Mouse (Mus musculus): ENCODE data around the gene Nme3. TPM values are rescaled to one million over a fixed set of nuclear protein-coding genes. Genes with fewer than 3 reads are reported as not detected.

Gene Nme3
- polyA plus RNA-seq (2014; fragmentation: Nextera tagmentation; extraction: Ambion mirVana): 84.6 and 99.5 TPM in 2 replicates

GRCm38 (mm10) chr17:24896241-24896992 is at the start of gene Nme3:
Gene Nme3, plus strand, starts transcription at chr17:24896500.
- peak; percentile 82 for ATAC-seq (ENCODE audit: low FRiP score, low TSS enrichment)
- peaks cover 61% of the 10 kb centered on the region for H3K36me3 ChIP-seq (ENCODE audit: control insufficient read depth, insufficient read depth, low read length)

GRCm38 (mm10) chr17:24847386-24847785 is 48.9 kb upstream of the Nme3 start:
- 89% methylated on average over 1 of the region's 1 CpGs for WGBS
- no peak overlapping the region for H3K4me2 ChIP-seq (replicated peaks; ENCODE audit: low read depth, low read length)

More at GRCm38 (mm10) chr17:24896241-24896992, at the start of gene Nme3:
- H3K9ac ChIP-seq (ENCODE audit: low read depth, low read length): peak within 1 kb of the TSS; percentile 93
- H3K4me1 ChIP-seq (ENCODE audit: control insufficient read depth, insufficient read depth, low read length): peaks cover 22% of the 10 kb centered on the region
- peak within 1 kb of the TSS; percentile 83 for H3K4me3 ChIP-seq (ENCODE audit: low read length)
- peak within 1 kb of the TSS; percentile 92 for H3K4me2 ChIP-seq (replicated peaks; ENCODE audit: low read depth, low read length)
- WGBS: under 1% methylated on average over 50 of the region's 50 CpGs
- no peaks in the 10 kb centered on the region for H3K27me3 ChIP-seq (ENCODE audit: control insufficient read depth, insufficient read depth, low read length)
- no peaks in the 10 kb centered on the region for H3K9me3 ChIP-seq (ENCODE audit: control insufficient read depth, low read length)
- H3K27ac ChIP-seq (ENCODE audit: low read depth, low read length): peak within 1 kb of the TSS; percentile 79

GRCm38 (mm10) chr17:24848600-24849031 is 47.7 kb upstream of the Nme3 start:
- Histone ChIP-seq H3K36me3 (ENCODE audit: control insufficient read depth, insufficient read depth, low read length) (peaks cover 2% of the 10 kb centered on the region; the same call in 1 of the 2 replicates), H3K4me1 (ENCODE audit: control insufficient read depth, insufficient read depth, low read length) (peaks cover 11% of the 10 kb centered on the region), H3K9ac (ENCODE audit: low read depth, low read length) (no peak overlapping the region; the same call in 1 of the 2 replicates), H3K27me3 (ENCODE audit: control insufficient read depth, insufficient read depth, low read length) (peaks cover 8% of the 10 kb centered on the region; the same call in 1 of the 2 replicates), H3K9me3 (ENCODE audit: control insufficient read depth, low read length) (no peaks in the 10 kb centered on the region), H3K27ac (ENCODE audit: low read depth, low read length) (no peak overlapping the region), H3K4me3 (ENCODE audit: low read length) (peak overlapping the region; percentile 85), H3K4me2 (replicated peaks; ENCODE audit: low read depth, low read length) (peak overlapping the region; percentile 84)
- ATAC-seq (ENCODE audit: low FRiP score, low TSS enrichment): no peak

More at GRCm38 (mm10) chr17:24847386-24847785, 48.9 kb upstream of the Nme3 start:
- Histone ChIP-seq H3K4me1 (ENCODE audit: control insufficient read depth, insufficient read depth, low read length) (peaks cover 11% of the 10 kb centered on the region), H3K27ac (ENCODE audit: low read depth, low read length) (no peak overlapping the region), H3K27me3 (ENCODE audit: control insufficient read depth, insufficient read depth, low read length) (peaks cover 8% of the 10 kb centered on the region; the same call in 1 of the 2 replicates), H3K4me3 (ENCODE audit: low read length) (no peak overlapping the region), H3K9me3 (ENCODE audit: control insufficient read depth, low read length) (no peaks in the 10 kb centered on the region), H3K9ac (ENCODE audit: low read depth, low read length) (no peak overlapping the region), H3K36me3 (ENCODE audit: control insufficient read depth, insufficient read depth, low read length) (no peaks in the 10 kb centered on the region)
- ATAC-seq (ENCODE audit: low FRiP score, low TSS enrichment): no peak

- Histone ChIP-seq H3K4me1 (ENCODE audit: control insufficient read depth, insufficient read depth, low read length) (peaks cover 11% of the 10 kb centered on the region), H3K36me3 (ENCODE audit: control insufficient read depth, insufficient read depth, low read length) (peaks cover 8% of the 10 kb centered on the region; the same call in 1 of the 2 replicates), H3K27ac (ENCODE audit: low read depth, low read length) (peak overlapping the region; percentile 96), H3K9ac (ENCODE audit: low read depth, low read length) (peak overlapping the region; percentile 81), H3K27me3 (ENCODE audit: control insufficient read depth, insufficient read depth, low read length) (peaks cover 8% of the 10 kb centered on the region; the same call in 1 of the 2 replicates), H3K9me3 (ENCODE audit: control insufficient read depth, low read length) (no peaks in the 10 kb centered on the region), H3K4me2 (replicated peaks; ENCODE audit: low read depth, low read length) (peak overlapping the region; percentile 84), H3K4me3 (ENCODE audit: low read length) (peak overlapping the region; percentile 85)
- peak; percentile 63; the same call in 1 of the 2 replicates for ATAC-seq (ENCODE audit: low FRiP score, low TSS enrichment)
- WGBS: 1% methylated on average over 21 of the region's 21 CpGs
These were observed 46.6 kb upstream of the Nme3 start for GRCm38 (mm10) chr17:24849733-24850064.

GRCm38 (mm10) chr17:24850065-24850772 is 46.1 kb upstream of the Nme3 start, which contains the start of gene Fahd1:
Gene Fahd1, minus strand, starts transcription at chr17:24850364.
- WGBS: under 1% methylated on average over 57 of the region's 58 CpGs
- H3K9ac ChIP-seq (ENCODE audit: low read depth, low read length): peak within 1 kb of the TSS; percentile 81
- peaks cover 8% of the 10 kb centered on the region; the same call in 1 of the 2 replicates for H3K27me3 ChIP-seq (ENCODE audit: control insufficient read depth, insufficient read depth, low read length)
- H3K9me3 ChIP-seq (ENCODE audit: control insufficient read depth, low read length): no peaks in the 10 kb centered on the region
- H3K4me1 ChIP-seq (ENCODE audit: control insufficient read depth, insufficient read depth, low read length): peaks cover 11% of the 10 kb centered on the region
- peak within 1 kb of the TSS; percentile 96 for H3K27ac ChIP-seq (ENCODE audit: low read depth, low read length)
- ATAC-seq (ENCODE audit: low FRiP score, low TSS enrichment): peak; percentile 99
- H3K4me3 ChIP-seq (ENCODE audit: low read length): peak within 1 kb of the TSS; percentile 85
- peaks cover 8% of the 10 kb centered on the region; the same call in 1 of the 2 replicates for H3K36me3 ChIP-seq (ENCODE audit: control insufficient read depth, insufficient read depth, low read length)
- peak within 1 kb of the TSS; percentile 87 for H3K4me2 ChIP-seq (replicated peaks; ENCODE audit: low read depth, low read length)

- WGBS: 2% methylated on average over 20 of the region's 20 CpGs
- H3K9ac ChIP-seq (ENCODE audit: low read depth, low read length): peak overlapping the region; percentile 81
- H3K4me2 ChIP-seq (replicated peaks; ENCODE audit: low read depth, low read length): peak overlapping the region; percentile 87
- no peaks in the 10 kb centered on the region for H3K9me3 ChIP-seq (ENCODE audit: control insufficient read depth, low read length)
- peaks cover 4% of the 10 kb centered on the region; the same call in 1 of the 2 replicates for H3K27me3 ChIP-seq (ENCODE audit: control insufficient read depth, insufficient read depth, low read length)
- H3K27ac ChIP-seq (ENCODE audit: low read depth, low read length): 0 out of 2 replicates have a peak overlapping the region, but pooled peaks have one; percentile 32
- H3K4me3 ChIP-seq (ENCODE audit: low read length): peak overlapping the region; percentile 85
- H3K36me3 ChIP-seq (ENCODE audit: control insufficient read depth, insufficient read depth, low read length): peaks cover 8% of the 10 kb centered on the region; the same call in 1 of the 2 replicates
- no peak for ATAC-seq (ENCODE audit: low FRiP score, low TSS enrichment)
- H3K4me1 ChIP-seq (ENCODE audit: control insufficient read depth, insufficient read depth, low read length): peaks cover 11% of the 10 kb centered on the region
These were observed 45.5 kb upstream of the Nme3 start for GRCm38 (mm10) chr17:24850773-24851127.

GRCm38 (mm10) chr17:24851381-24852125 is 44.7 kb upstream of the Nme3 start:
- ATAC-seq (ENCODE audit: low FRiP score, low TSS enrichment): no peak
- WGBS: 67% methylated on average over 10 of the region's 10 CpGs

GRCm38 (mm10) chr17:24855838-24856464 is 40.3 kb upstream of the Nme3 start:
- Histone ChIP-seq H3K36me3 (ENCODE audit: control insufficient read depth, insufficient read depth, low read length) (peaks cover 8% of the 10 kb centered on the region; the same call in 1 of the 2 replicates), H3K27me3 (ENCODE audit: control insufficient read depth, insufficient read depth, low read length) (peaks cover 4% of the 10 kb centered on the region; the same call in 1 of the 2 replicates), H3K9ac (ENCODE audit: low read depth, low read length) (no peak overlapping the region), H3K9me3 (ENCODE audit: control insufficient read depth, low read length) (no peaks in the 10 kb centered on the region), H3K4me2 (replicated peaks; ENCODE audit: low read depth, low read length) (no peak overlapping the region), H3K4me3 (ENCODE audit: low read length) (no peak overlapping the region), H3K4me1 (ENCODE audit: control insufficient read depth, insufficient read depth, low read length) (peaks cover 4% of the 10 kb centered on the region), H3K27ac (ENCODE audit: low read depth, low read length) (no peak overlapping the region)
- ATAC-seq (ENCODE audit: low FRiP score, low TSS enrichment): no peak
- WGBS: 85% methylated on average over 3 of the region's 3 CpGs

More at GRCm38 (mm10) chr17:24851381-24852125, 44.7 kb upstream of the Nme3 start:
- Histone ChIP-seq H3K4me1 (ENCODE audit: control insufficient read depth, insufficient read depth, low read length) (peaks cover 11% of the 10 kb centered on the region), H3K9me3 (ENCODE audit: control insufficient read depth, low read length) (no peaks in the 10 kb centered on the region), H3K9ac (ENCODE audit: low read depth, low read length) (peak overlapping the region; percentile 81; the same call in 1 of the 2 replicates), H3K27me3 (ENCODE audit: control insufficient read depth, insufficient read depth, low read length) (peaks cover 4% of the 10 kb centered on the region; the same call in 1 of the 2 replicates), H3K4me3 (ENCODE audit: low read length) (peak overlapping the region; percentile 85), H3K4me2 (replicated peaks; ENCODE audit: low read depth, low read length) (peak overlapping the region; percentile 87), H3K27ac (ENCODE audit: low read depth, low read length) (no peak overlapping the region), H3K36me3 (ENCODE audit: control insufficient read depth, insufficient read depth, low read length) (peaks cover 8% of the 10 kb centered on the region; the same call in 1 of the 2 replicates)
